Mouse (Mus musculus) embryonic fibroblast, embryonic 13.5 days (primary cell): ENCODE results near the gene Hoxb6.

Experiments used
- CTCF ChIP-seq: IDR thresholded peaks from 2 replicates; pipeline ENCODE4 v1.5.1; 2011; ENCODE audit warnings: mild to moderate bottlenecking, control low read depth, low read length, moderate library complexity, borderline replicate concordance; ENCODE audit not compliant: insufficient read depth
- POLR2A ChIP-seq: IDR thresholded peaks from 2 replicates; pipeline ENCODE4 v1.6.1; 2011; ENCODE audit warnings: low read depth, mild to moderate bottlenecking, control low read depth, low read length, moderate library complexity

GRCm38 (mm10) chr11:96269869-96270268 is 22.4 kb upstream of the Hoxb6 start:
- TF ChIP-seq CTCF (no peak), POLR2A (no peak)
